Mouse (Mus musculus) lung, postnatal 0 days (tissue): ENCODE results near the gene Flii.

Experiments
- CTCF ChIP-seq: IDR thresholded peaks from 2 replicates; pipeline ENCODE4 v1.5.1; 2016; ENCODE audit warnings: antibody characterized with exemption, mild to moderate bottlenecking
- EP300 ChIP-seq: IDR thresholded peaks from 2 replicates; pipeline ENCODE4 v1.6.1; 2016; ENCODE audit warnings: antibody characterized with exemption, mild to moderate bottlenecking, control low read depth

GRCm38 (mm10) chr11:60731251-60731650 lies 4.2 kb upstream of the Flii start:
- no peak for TF ChIP-seq CTCF
- TF ChIP-seq EP300, result no peak
